Mouse (Mus musculus) liver, adult 2 months (tissue): ENCODE data around the gene Scg5. TPM values are rescaled to one million over a fixed set of nuclear protein-coding genes. Genes with fewer than 3 reads are reported as not detected.

ENCODE experiments used
- DNase-seq: peaks from one replicate; pipeline ENCODE4 v3.0.0-alpha.2; 2011; ENCODE audit warnings: low read depth, low spot score; ENCODE audit errors: extremely low read depth
- H3K27ac ChIP-seq: fragments of 200-500 bp; replicated peaks from 2 replicates; pipeline ENCODE4 v1.5.1; 2012; ENCODE audit warnings: low read depth, mild to moderate bottlenecking, control low read depth, inconsistent platforms, low read length; ENCODE audit not compliant: insufficient read depth
- H3K27me3 ChIP-seq: fragments of 200-500 bp; 2 replicates; pipeline ENCODE4 v1.6.1; 2012; ENCODE audit warnings: mild to moderate bottlenecking, moderate library complexity, low read length, inconsistent platforms; ENCODE audit not compliant: control insufficient read depth, insufficient read depth
- H3K36me3 ChIP-seq: fragments of 200-500 bp; 2 replicates; pipeline ENCODE4 v1.6.1; 2012; ENCODE audit warnings: low read length, inconsistent platforms; ENCODE audit not compliant: control insufficient read depth, insufficient read depth
- H3K4me1 ChIP-seq: fragments of 200-500 bp; 2 replicates; pipeline ENCODE4 v1.6.1; 2011; ENCODE audit warnings: low read length; ENCODE audit not compliant: control insufficient read depth, insufficient read depth
- H3K4me3 ChIP-seq: fragments of 200-500 bp; 2 replicates; pipeline ENCODE4 v1.5.1; 2011; ENCODE audit warnings: low read depth, mild to moderate bottlenecking, control low read depth, low read length, moderate library complexity; ENCODE audit not compliant: insufficient read depth
- H3K79me2 ChIP-seq: fragments of 200-500 bp; 2 replicates; pipeline ENCODE4 v1.6.1; 2012; ENCODE audit warnings: inconsistent platforms, mild to moderate bottlenecking, low read length, moderate library complexity; ENCODE audit not compliant: control insufficient read depth, insufficient read depth
- H3K9ac ChIP-seq: fragments of 200-500 bp; 2 replicates; pipeline ENCODE4 v1.6.1; 2012; ENCODE audit warnings: low read depth, mild to moderate bottlenecking, control low read depth, inconsistent platforms, low read length
- CTCF ChIP-seq: fragments of 200-500 bp; IDR thresholded peaks from 2 replicates; pipeline ENCODE4 v1.5.1; 2011; ENCODE audit warnings: low read depth, low read length, control low read depth
- POLR2A ChIP-seq: fragments of 200-500 bp; IDR thresholded peaks from 2 replicates; pipeline ENCODE4 v1.6.1; 2011; ENCODE audit warnings: low read length, control low read depth; ENCODE audit not compliant: insufficient read depth; ENCODE audit errors: extremely low read depth
- WGBS: fragments of 180-500 bp; shearing (Covaris S2); methylation state at CpG from one replicate; pipeline ENCODE4 v1.1.7; 2018; 5-methylcytosine and 5-hydroxymethylcytosine counted together
- polyA plus RNA-seq: library from polyadenylated mRNA; depleted of rRNA; stranded (reverse); fragments of >200 nt; gene quantifications from 2 replicates; pipeline ENCODE4 v1.2.3, GENCODE M21; 2012
- total RNA-seq: library from RNA; depleted of rRNA; stranded (reverse); fragments of >200 nt; gene quantifications from 2 replicates; pipeline ENCODE4 v1.2.3, GENCODE M21; 2014

Gene Scg5
- total and polyA plus RNA-seq, 2 experiments = 0.07 TPM; not detected in 1

- no peak overlapping the region for H3K4me3 ChIP-seq
- peak; percentile 54 for DNase-seq
- WGBS = 31% methylated on average over 6 of the region's 6 CpGs
- no peaks in the 10 kb centered on the region for H3K4me1 ChIP-seq
- H3K79me2 ChIP-seq = no peaks in the 10 kb centered on the region
- no peaks in the 10 kb centered on the region for H3K36me3 ChIP-seq
- TF ChIP-seq CTCF = no peak
- no peak for TF ChIP-seq POLR2A
- H3K9ac ChIP-seq = no peak overlapping the region
- no peaks in the 10 kb centered on the region for H3K27me3 ChIP-seq
- H3K27ac ChIP-seq = no peak overlapping the region
These were observed 54.6 kb downstream of the Scg5 start for GRCm38 (mm10) chr2:113774150-113774805.

GRCm38 (mm10) chr2:113768541-113769303, 60.2 kb downstream of the Scg5 start:
- Histone ChIP-seq H3K27me3 (no peaks in the 10 kb centered on the region), H3K27ac (no peak overlapping the region), H3K36me3 (no peaks in the 10 kb centered on the region), H3K9ac (no peak overlapping the region), H3K4me1 (peaks cover 4% of the 10 kb centered on the region), H3K4me3 (no peak overlapping the region), H3K79me2 (no peaks in the 10 kb centered on the region)
- 86% methylated on average over 8 of the region's 8 CpGs for whole genome bisulfite sequencing
- TF ChIP-seq POLR2A (no peak), CTCF (no peak)
- no peak for DNase-seq

GRCm38 (mm10) chr2:113765885-113766284, 63.0 kb downstream of the Scg5 start:
- Histone ChIP-seq H3K9ac (no peak overlapping the region), H3K27ac (no peak overlapping the region), H3K79me2 (no peaks in the 10 kb centered on the region), H3K4me1 (peaks cover 4% of the 10 kb centered on the region), H3K4me3 (no peak overlapping the region), H3K27me3 (no peaks in the 10 kb centered on the region), H3K36me3 (no peaks in the 10 kb centered on the region)
- TF ChIP-seq POLR2A = no peak
- no peak for TF ChIP-seq CTCF
- DNase-seq = peak; percentile 60
- 27% methylated on average over 1 of the region's 1 CpGs for WGBS

GRCm38 (mm10) chr2:113764968-113765367, 64.0 kb downstream of the Scg5 start:
- no peaks in the 10 kb centered on the region for H3K27me3 ChIP-seq
- H3K4me3 ChIP-seq = no peak overlapping the region
- 37% methylated on average over 5 of the region's 5 CpGs for WGBS
- no peak overlapping the region for H3K27ac ChIP-seq
- no peaks in the 10 kb centered on the region for H3K36me3 ChIP-seq
- H3K9ac ChIP-seq = no peak overlapping the region
- no peaks in the 10 kb centered on the region for H3K79me2 ChIP-seq
- TF ChIP-seq POLR2A (no peak), CTCF (no peak)
- DNase-seq = peak; percentile 17
- H3K4me1 ChIP-seq = peaks cover 4% of the 10 kb centered on the region

- DNase-seq = no peak
- Histone ChIP-seq H3K27ac (no peak within 1 kb of the TSS), H3K4me3 (no peak within 1 kb of the TSS), H3K36me3 (no peaks in the 10 kb centered on the region), H3K27me3 (peaks cover 15% of the 10 kb centered on the region; the same call in 1 of the 2 replicates), H3K9ac (no peak within 1 kb of the TSS), H3K4me1 (no peaks in the 10 kb centered on the region), H3K79me2 (no peaks in the 10 kb centered on the region)
- 3% methylated on average over 63 of the region's 64 CpGs for WGBS
- TF ChIP-seq POLR2A (no peak), CTCF (no peak)
These were observed 70.4 kb downstream of the Scg5 start, which contains the start of gene Grem1 for GRCm38 (mm10) chr2:113758311-113759161. Gene Grem1 (minus strand): TSS chr2:113758646.
